Mouse (Mus musculus): ENCODE data around the gene Dut.

GRCm38 (mm10) chr2:125263753-125264152, 16.8 kb downstream of the Dut start:
- TF ChIP-seq ZMIZ1 (IDR thresholded peaks at IDR 0.05; ENCODE audit: low read depth, low read length) (no peak), POLR2A (IDR thresholded peaks at IDR 0.05; ENCODE audit: control insufficient read depth in 1 of 2, insufficient read depth in 1 of 2, low read depth in 1 of 2, low read length in 2 of 2, poor library complexity in 1 of 2) (no peak), NRF1 (IDR thresholded peaks at IDR 0.05; ENCODE audit: insufficient read depth, low read depth, low read length, poor library complexity, severe bottlenecking) (no peak), CTCF (IDR thresholded peaks at IDR 0.05 in 2 of 3, conservative IDR thresholded peaks at IDR 0.05 in 1 of 3; ENCODE audit: control insufficient read depth in 1 of 3, insufficient read depth in 1 of 3, low read depth in 2 of 3, low read length in 3 of 3, poor library complexity in 1 of 3, severe bottlenecking in 1 of 3) (no peak), UBTF (IDR thresholded peaks at IDR 0.05; ENCODE audit: borderline replicate concordance, insufficient read depth, low read depth, low read length) (no peak), EP300 (IDR thresholded peaks at IDR 0.05; ENCODE audit: low read depth in 1 of 2, low read length in 2 of 2) (no peak), GATA1 (IDR thresholded peaks at IDR 0.05; ENCODE audit: low read depth, low read length) (no peak), MAZ (IDR thresholded peaks at IDR 0.05; ENCODE audit: low read depth, low read length) (no peak), ELF1 (IDR thresholded peaks at IDR 0.05; ENCODE audit: low read depth, low read length) (no peak), SIN3A (IDR thresholded peaks at IDR 0.05; ENCODE audit: low read length) (no peak)
